Mouse (Mus musculus) left cerebral cortex, adult 2 months (tissue): Measurements from ENCODE around the gene Mturn. TPM values are rescaled to one million over a fixed set of nuclear protein-coding genes. Genes with fewer than 3 reads are reported as not detected.

ENCODE experiments used
- DNase-seq, 2 experiments: peaks; one replicate each; pipeline ENCODE4 v3.0.0; 2021 to 2022; ENCODE audit warnings: low spot score in 2 of 2, mixed read lengths in 1 of 2; ENCODE audit errors: extremely low spot score in 1 of 2
- H3K27ac ChIP-seq: fragments of 200-600 bp; 2 replicates; pipeline ENCODE4 v1.8.1; 2022
- H3K4me3 ChIP-seq: fragments of 200-600 bp; 2 replicates; pipeline ENCODE4 v1.8.1; 2022
- CTCF ChIP-seq: fragments of 200-600 bp; IDR thresholded peaks from 2 replicates; pipeline ENCODE4 v1.8.1; 2022; ENCODE audit warnings: antibody characterized with exemption, mild to moderate bottlenecking, moderate library complexity
- intact Hi-C: fragments of 180-260 bp; cut with DNase I; formaldehyde crosslinking; loops from one replicate; pipeline ENCODE4 v1.15.1; 2025
- total RNA-seq, 2 experiments: library from RNA; stranded (reverse); gene quantifications; 2 replicates each; pipeline ENCODE4 v1.2.3; 2021

The Mturn gene
- total RNA-seq, 2 experiments from 2014 or later, result 98.5 to 99.6 TPM

- no peak overlapping the region for H3K4me3 ChIP-seq
- DNase-seq, result no peak
- no peak for TF ChIP-seq CTCF
- intact Hi-C loops, result no loop called here
- no peak overlapping the region for H3K27ac ChIP-seq
These were observed 3.7 kb downstream of the Mturn start for GRCm38 (mm10) chr6:54685103-54685502.

- H3K4me3 ChIP-seq, result no peak overlapping the region
- intact Hi-C loops, result no loop called here
- no peak for TF ChIP-seq CTCF
- H3K27ac ChIP-seq, result no peak overlapping the region
- DNase-seq, result no peak
These were observed 4.4 kb downstream of the Mturn start for GRCm38 (mm10) chr6:54685716-54686395.

- H3K27ac ChIP-seq, result no peak overlapping the region
- no peak for DNase-seq
- intact Hi-C loops, result no loop called here
- no peak overlapping the region for H3K4me3 ChIP-seq
- no peak for TF ChIP-seq CTCF
These were observed 5.7 kb downstream of the Mturn start for GRCm38 (mm10) chr6:54686946-54687737.

- no peak overlapping the region for H3K27ac ChIP-seq
- DNase-seq, result peak in 1 of 2 experiments; percentile 3
- no peak for TF ChIP-seq CTCF
- H3K4me3 ChIP-seq, result no peak overlapping the region
- intact Hi-C loops, result no loop called here
These were observed 7.3 kb downstream of the Mturn start for GRCm38 (mm10) chr6:54688467-54689323.

GRCm38 (mm10) chr6:54689686-54690085 lies 8.3 kb downstream of the Mturn start:
- TF ChIP-seq CTCF, result no peak
- intact Hi-C loops, result no loop called here
- H3K27ac ChIP-seq, result no peak overlapping the region
- H3K4me3 ChIP-seq, result no peak overlapping the region
- DNase-seq, result no peak

- DNase-seq, result no peak
- intact Hi-C loops, result no loop called here
- no peak for TF ChIP-seq CTCF
- no peak overlapping the region for H3K4me3 ChIP-seq
- H3K27ac ChIP-seq, result peak overlapping the region; percentile 11; the same call in 1 of the 2 replicates
These were observed 9.4 kb downstream of the Mturn start for GRCm38 (mm10) chr6:54690838-54691237.

GRCm38 (mm10) chr6:54691368-54692116 lies 10.1 kb downstream of the Mturn start:
- TF ChIP-seq CTCF, result no peak
- no peak for DNase-seq
- H3K4me3 ChIP-seq, result no peak overlapping the region
- no peak overlapping the region for H3K27ac ChIP-seq
- intact Hi-C loops, result no loop called here

- peak in 1 of 2 experiments; percentile 5 for DNase-seq
- intact Hi-C loops, result no loop called here
- Histone ChIP-seq H3K4me3 (no peak overlapping the region), H3K27ac (no peak overlapping the region)
- TF ChIP-seq CTCF, result no peak
These were observed 10.8 kb downstream of the Mturn start for GRCm38 (mm10) chr6:54692201-54692600.

- no peak overlapping the region for H3K27ac ChIP-seq
- no peak overlapping the region for H3K4me3 ChIP-seq
- intact Hi-C loops, result no loop called here
- no peak for TF ChIP-seq CTCF
- DNase-seq, result no peak
These were observed 11.9 kb downstream of the Mturn start for GRCm38 (mm10) chr6:54693286-54693685.

- TF ChIP-seq CTCF, result no peak
- Histone ChIP-seq H3K27ac (peak overlapping the region; percentile 70), H3K4me3 (peak overlapping the region; percentile 43)
- DNase-seq, result no peak
- intact Hi-C loops, result no loop called here
These were observed 17.5 kb downstream of the Mturn start for GRCm38 (mm10) chr6:54698691-54699476.
